In the genomic region with DNA sequence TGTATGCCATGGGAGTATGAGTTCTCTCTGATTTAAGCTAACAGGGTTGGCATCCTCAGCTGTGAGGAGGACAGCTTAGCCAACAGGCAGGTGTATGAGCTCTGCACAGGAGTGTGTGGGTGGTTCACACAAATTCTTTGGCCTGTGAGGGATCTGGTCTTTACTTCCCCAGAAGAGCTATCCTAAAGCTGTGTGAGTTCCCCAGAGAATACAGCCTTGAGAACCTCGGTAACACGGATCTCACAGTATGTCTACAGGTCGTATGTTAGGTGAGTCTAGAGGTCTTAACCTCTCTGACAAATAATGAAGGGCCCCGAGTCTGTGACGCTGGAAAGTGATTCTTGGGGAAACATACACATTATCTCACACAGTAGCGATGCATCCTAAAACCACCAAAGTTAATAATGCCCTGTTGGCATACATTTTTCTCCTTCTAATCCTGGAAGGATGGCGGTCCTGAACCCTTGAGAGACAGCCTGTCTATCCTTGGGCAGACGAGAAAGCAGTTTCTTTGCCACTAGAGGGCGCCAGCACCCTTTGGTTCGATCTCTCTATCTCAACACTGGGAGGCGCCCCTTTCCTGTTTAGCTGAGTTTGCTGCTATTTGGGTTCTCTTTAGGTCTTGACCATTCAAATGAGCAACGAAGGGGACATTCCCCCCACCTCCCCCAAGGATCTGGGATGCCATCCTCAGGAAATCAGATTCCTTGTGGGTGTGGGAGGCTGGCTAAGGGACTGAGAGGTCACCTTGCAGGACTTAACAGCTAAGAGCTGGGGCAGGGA, we compare ENCODE assay signal across 8 mouse cellular contexts. TPM values are rescaled to one million over a fixed set of nuclear protein-coding genes. Genes with fewer than 3 reads are reported as not detected.
DNase-seq lines count a peak whose midpoint lies in the region; ATAC-seq and TF ChIP-seq lines count a peak whose summit lies in the region.

No protein-coding gene starts in this region.

- H3K4me3 ChIP-seq in embryonic facial prominence, embryonic 11.5 days (ENCODE audit: low read depth, low read length), result no peak overlapping the region
- no peak overlapping the region for H3K4me3 ChIP-seq in heart, adult 2 months
- H3K4me3 ChIP-seq in limb, embryonic 14.5 days (replicated peaks; ENCODE audit: low read length), result no peak overlapping the region
- no peak overlapping the region for H3K4me3 ChIP-seq in midbrain, embryonic 16.5 days (ENCODE audit: low read depth, low read length)

- H3K36me3 ChIP-seq in embryonic facial prominence, embryonic 11.5 days (replicated peaks; ENCODE audit: control insufficient read depth, insufficient read depth, low read depth, low read length), result no peaks in the 10 kb centered on the region
- no peaks in the 10 kb centered on the region for H3K36me3 ChIP-seq in heart, adult 2 months (ENCODE audit: control insufficient read depth, insufficient read depth, low read length)
- no peaks in the 10 kb centered on the region for H3K36me3 ChIP-seq in limb, embryonic 14.5 days (ENCODE audit: control insufficient read depth, insufficient read depth, low read length)
- H3K36me3 ChIP-seq in midbrain, embryonic 16.5 days (ENCODE audit: control insufficient read depth, insufficient read depth, low read length), result no peaks in the 10 kb centered on the region

- TF ChIP-seq CTCF in heart, adult 2 months (IDR thresholded peaks at IDR 0.05), result peak; percentile 100; the same call in 1 of the 2 replicates

- H3K4me1 ChIP-seq in embryonic facial prominence, embryonic 11.5 days (ENCODE audit: control insufficient read depth, insufficient read depth, low read length), result no peaks in the 10 kb centered on the region
- H3K4me1 ChIP-seq in heart, adult 2 months (ENCODE audit: control insufficient read depth, insufficient read depth, low read length), result peaks cover 6% of the 10 kb centered on the region
- H3K4me1 ChIP-seq in limb, embryonic 14.5 days (ENCODE audit: control insufficient read depth, insufficient read depth, low read length), result no peaks in the 10 kb centered on the region
- no peaks in the 10 kb centered on the region for H3K4me1 ChIP-seq in midbrain, embryonic 16.5 days (ENCODE audit: control insufficient read depth, insufficient read depth, low read length)

- no peak overlapping the region for H3K27ac ChIP-seq in embryonic facial prominence, embryonic 11.5 days (replicated peaks; ENCODE audit: low read depth, low read length)
- H3K27ac ChIP-seq in heart, adult 2 months, result peak overlapping the region; percentile 77
- H3K27ac ChIP-seq in limb, embryonic 14.5 days (replicated peaks; ENCODE audit: low read depth, low read length), result no peak overlapping the region
- no peak overlapping the region for H3K27ac ChIP-seq in midbrain, embryonic 16.5 days (ENCODE audit: low read length)

- H3K9ac ChIP-seq in embryonic facial prominence, embryonic 11.5 days (replicated peaks; ENCODE audit: low read length), result no peak overlapping the region; the same call in 1 of the 2 replicates
- peak overlapping the region; percentile 78 for H3K9ac ChIP-seq in heart, adult 2 months (ENCODE audit: low read depth, low read length)
- no peak overlapping the region for H3K9ac ChIP-seq in limb, embryonic 14.5 days (ENCODE audit: low read depth, low read length, severe bottlenecking)
- no peak overlapping the region for H3K9ac ChIP-seq in midbrain, embryonic 16.5 days (ENCODE audit: low read depth, low read length)

- peak; percentile 67; the same call in 1 of the 2 replicates for ATAC-seq in embryonic facial prominence, embryonic 11.5 days (replicated peaks; ENCODE audit: insufficient number of reproducible peaks, low FRiP score, low TSS enrichment, low read depth)
- peak; percentile 88 for ATAC-seq in limb, embryonic 14.5 days (ENCODE audit: low FRiP score, low read depth)
- peak; percentile 91 for ATAC-seq in midbrain, embryonic 16.5 days

- H3K4me2 ChIP-seq in embryonic facial prominence, embryonic 11.5 days (ENCODE audit: low read depth, low read length), result no peak overlapping the region
- H3K4me2 ChIP-seq in limb, embryonic 14.5 days (replicated peaks; ENCODE audit: low read depth, low read length, severe bottlenecking), result no peak overlapping the region
- no peak overlapping the region for H3K4me2 ChIP-seq in midbrain, embryonic 16.5 days (ENCODE audit: low read length)

- intact Hi-C loops in heart, adult 2 months (cut with DNase I), result loop anchor here (1.0 to 5.0 kb wide), 5 partner anchors 60 to 284 kb away; no protein-coding TSS in a partner anchor

- H3K79me2 ChIP-seq in heart, adult 2 months (replicated peaks; ENCODE audit: control insufficient read depth, insufficient read depth, low read length), result no peaks in the 10 kb centered on the region

- no peak; the same call in 1 of the 2 replicates for TF ChIP-seq POLR2A in heart, adult 2 months (IDR thresholded peaks at IDR 0.05; ENCODE audit: insufficient read depth, low read depth, low read length)
- no peak for TF ChIP-seq POLR2A in limb, embryonic 14.5 days (IDR thresholded peaks at IDR 0.05; ENCODE audit: borderline replicate concordance, extremely low read depth, insufficient read depth, insufficient read length)

- WGBS in embryonic facial prominence, embryonic 11.5 days, result 15% methylated on average over 12 of the region's 12 CpGs
- 13% methylated on average over 12 of the region's 12 CpGs for WGBS in heart, adult 2 months
- 15% methylated on average over 12 of the region's 12 CpGs for WGBS in limb, embryonic 14.5 days
- WGBS in midbrain, embryonic 16.5 days, result 17% methylated on average over 12 of the region's 12 CpGs

- DNase-seq in 3T3-L1 (ENCODE audit: low read depth, low spot score), result peak; percentile 96
- DNase-seq in adrenal gland, postnatal 25 days, result peak; percentile 90
- DNase-seq in embryonic facial prominence, embryonic 11.5 days (ENCODE audit: low spot score), result peak; percentile 96
- peak; percentile 88 to 90 for DNase-seq in heart, adult 2 months
- peak; percentile 83 to 95 for DNase-seq in kidney, adult 8-10 months
- peak; percentile 95 for DNase-seq in limb, embryonic 14.5 days (ENCODE audit: low spot score)
- peak; percentile 70 to 84 for DNase-seq in spleen, postnatal 14 days (ENCODE audit: low spot score in 2 of 2)

- peak; percentile 99 for TF ChIP-seq EP300 in heart, adult 2 months (IDR thresholded peaks at IDR 0.05; ENCODE audit: insufficient read depth, low read depth, low read length)

- H3K27me3 ChIP-seq in embryonic facial prominence, embryonic 11.5 days (ENCODE audit: control insufficient read depth, insufficient read depth, low read length), result no peaks in the 10 kb centered on the region
- no peaks in the 10 kb centered on the region for H3K27me3 ChIP-seq in heart, adult 2 months (ENCODE audit: control insufficient read depth, insufficient read depth, low read length)
- no peaks in the 10 kb centered on the region for H3K27me3 ChIP-seq in limb, embryonic 14.5 days (ENCODE audit: control insufficient read depth, insufficient read depth, low read length)
- H3K27me3 ChIP-seq in midbrain, embryonic 16.5 days (ENCODE audit: control insufficient read depth, insufficient read depth, low read depth, low read length), result peaks cover 7% of the 10 kb centered on the region

- H3K9me3 ChIP-seq in embryonic facial prominence, embryonic 11.5 days (replicated peaks; ENCODE audit: control insufficient read depth, low read length), result no peaks in the 10 kb centered on the region
- H3K9me3 ChIP-seq in limb, embryonic 14.5 days (ENCODE audit: control insufficient read depth, low read length), result no peaks in the 10 kb centered on the region
- H3K9me3 ChIP-seq in midbrain, embryonic 16.5 days (replicated peaks; ENCODE audit: control insufficient read depth, low read length, poor library complexity, severe bottlenecking), result no peaks in the 10 kb centered on the region

RNA-seq across cellular contexts. Expression of a gene that starts 5.2 kb away (rescaled TPM):
- 31.0 and 35.5 TPM in 2 replicates for total RNA-seq in adrenal gland, postnatal 25 days (2021)
- polyA plus RNA-seq in embryonic facial prominence, embryonic 11.5 days (2014; fragmentation: Nextera tagmentation; extraction: Ambion mirVana), result 5.2 and 6.2 TPM in 2 replicates
- 10 to 100 TPM; 11.6 to 13.1 TPM for total RNA-seq in heart, adult 2 months (2021)
- 30.5 and 35.8 TPM in 2 replicates for polyA plus RNA-seq in heart, adult 2 months (2012; rRNA removed)
- polyA plus RNA-seq in limb, embryonic 14.5 days (2012; rRNA removed), result 23.0 and 23.4 TPM in 2 replicates
- 14.1 and 17.1 TPM in 2 replicates for polyA plus RNA-seq in limb, embryonic 14.5 days (2014; fragmentation: Nextera tagmentation; extraction: Ambion mirVana)
- polyA plus RNA-seq in midbrain, embryonic 16.5 days (2015; fragmentation: Nextera tagmentation; extraction: Ambion mirVana), result 15.0 and 20.2 TPM in 2 replicates
